In the genomic region with DNA sequence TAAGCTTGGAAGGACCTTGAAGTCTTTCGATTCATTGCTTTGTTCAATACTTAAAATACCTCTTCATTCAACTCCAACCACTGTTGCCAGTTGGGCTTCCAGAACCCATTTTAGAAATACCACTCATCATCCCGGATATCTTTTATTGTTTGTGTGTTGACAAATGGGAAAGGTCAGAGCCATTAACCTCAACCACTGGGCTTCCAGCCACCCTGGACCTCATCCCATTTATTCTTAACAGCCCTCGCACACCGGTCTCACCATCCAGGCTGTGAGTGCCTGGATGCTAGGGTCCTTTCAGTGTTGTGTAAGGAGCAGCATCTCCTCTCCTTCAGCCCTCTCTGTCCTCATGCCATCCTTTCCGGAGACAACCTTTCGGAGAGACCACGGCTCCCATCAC, we compare ENCODE assay signal across 20 mouse cellular contexts.
DNase-seq lines count a peak whose midpoint lies in the region; ATAC-seq lines count a peak whose summit lies in the region.
"Had no signal": no experiment of that assay in that cellular context is flagged by ENCODE, and none has a peak within 500 bp of the region (broad histone marks: within the 10 kb centered on the region; RNA-seq: fewer than 3 reads in every experiment).

No protein-coding gene starts in this region.

- no peaks in the 10 kb centered on the region for H3K36me3 ChIP-seq in heart, embryonic 12.5 days
- no peaks in the 10 kb centered on the region for H3K36me3 ChIP-seq in midbrain, embryonic 10.5 days
- H3K36me3 ChIP-seq: hindbrain, embryonic 12.5 days; lung, embryonic 15.5 days; neural tube, embryonic 13.5 days had no signal

- H3K9me3 ChIP-seq in heart, embryonic 12.5 days (replicated peaks): no peaks in the 10 kb centered on the region
- H3K9me3 ChIP-seq in midbrain, embryonic 10.5 days (replicated peaks): no peaks in the 10 kb centered on the region
- H3K9me3 ChIP-seq: hindbrain, embryonic 12.5 days; lung, embryonic 15.5 days; megakaryocyte, embryonic 14.5 days; neural tube, embryonic 13.5 days had no signal

- H3K27me3 ChIP-seq in heart, embryonic 12.5 days (replicated peaks): no peaks in the 10 kb centered on the region
- H3K27me3 ChIP-seq in midbrain, embryonic 10.5 days (ENCODE audit: low read depth, poor library complexity, severe bottlenecking): no peaks in the 10 kb centered on the region
- H3K27me3 ChIP-seq: hindbrain, embryonic 12.5 days; lung, embryonic 15.5 days; megakaryocyte, embryonic 14.5 days; neural tube, embryonic 13.5 days had no signal

- no peak overlapping the region for H3K27ac ChIP-seq in heart, embryonic 12.5 days (ENCODE audit: poor library complexity, severe bottlenecking)
- H3K27ac ChIP-seq in midbrain, embryonic 10.5 days (replicated peaks): no peak overlapping the region
- H3K27ac ChIP-seq: hindbrain, embryonic 12.5 days; lung, embryonic 15.5 days; neural tube, embryonic 13.5 days; stomach, postnatal 0 days had no signal

- 93% methylated on average over 7 of the region's 7 CpGs for WGBS in heart, embryonic 12.5 days
- 93% methylated on average over 7 of the region's 7 CpGs for WGBS in midbrain, embryonic 10.5 days

- no peak overlapping the region for H3K4me2 ChIP-seq in heart, embryonic 12.5 days
- H3K4me2 ChIP-seq: hindbrain, embryonic 12.5 days; liver, embryonic 11.5 days; lung, embryonic 15.5 days; neural tube, embryonic 13.5 days had no signal

- intact Hi-C loops in left cerebral cortex, postnatal 10 days (cut with DNase I): no loop called here

- no peak for ATAC-seq in heart, embryonic 12.5 days (ENCODE audit: insufficient number of reproducible peaks, low FRiP score)
- ATAC-seq: CD4-positive, CD25-positive, alpha-beta regulatory T cell, adult 4 months; intestine, postnatal 0 days had no signal

- H3K4me3 ChIP-seq in heart, embryonic 12.5 days: no peak overlapping the region
- H3K4me3 ChIP-seq in midbrain, embryonic 10.5 days: no peak overlapping the region
- H3K4me3 ChIP-seq: hindbrain, embryonic 12.5 days; lung, embryonic 15.5 days; megakaryocyte, embryonic 14.5 days; neural tube, embryonic 13.5 days had no signal

- H3K9ac ChIP-seq in heart, embryonic 12.5 days: no peak overlapping the region
- H3K9ac ChIP-seq: hindbrain, embryonic 12.5 days; lung, embryonic 15.5 days; neural tube, embryonic 13.5 days had no signal

- H3K4me1 ChIP-seq in heart, embryonic 12.5 days (replicated peaks): peaks cover 7% of the 10 kb centered on the region; the same call in 1 of the 2 replicates
- no peaks in the 10 kb centered on the region for H3K4me1 ChIP-seq in midbrain, embryonic 10.5 days
- H3K4me1 ChIP-seq: hindbrain, embryonic 12.5 days; lung, embryonic 15.5 days; megakaryocyte, embryonic 14.5 days; neural tube, embryonic 13.5 days had no signal

- peak; percentile 65 for DNase-seq in heart, adult 8-10 months (ENCODE audit: low spot score)
- DNase-seq in Muller cell, postnatal 12 days (ENCODE audit: inconsistent ontology term): peak; percentile 49
- peak; percentile 56 for DNase-seq in NIH3T3 (ENCODE audit: low read depth)
- DNase-seq in kidney, adult 8-10 months: peak; percentile 29 to 44
- no peak for DNase-seq in midbrain, embryonic 10.5 days (ENCODE audit: low spot score)
- no peak for DNase-seq in testis, postnatal 14 days (ENCODE audit: low spot score)
- DNase-seq in left cerebral cortex, postnatal 10 days (ENCODE audit: extremely low spot score in 1 of 2, low spot score in 2 of 2): no peak
- DNase-seq: cerebellum, adult 2 months; left cerebral cortex, postnatal 4 days; right cerebral cortex, adult 18-20 months; thymus, postnatal 25 days had no signal

Comparison
In these comparisons a context has a peak if more than half of its experiments do, and no peak if none do; other contexts are left out.
1. DNase-seq: peak in heart, adult 8-10 months (single experiment), Muller cell, postnatal 12 days (single experiment), NIH3T3 (single experiment) and kidney, adult 8-10 months (2 of 2); none in midbrain, embryonic 10.5 days (single experiment), testis, postnatal 14 days (single experiment) and left cerebral cortex, postnatal 10 days (0 of 2).